Mouse (Mus musculus): ENCODE measurements around the gene Hectd2. TPM values are rescaled to one million over a fixed set of nuclear protein-coding genes. Genes with fewer than 3 reads are reported as not detected.

The Hectd2 gene
- polyA plus RNA-seq, 1 experiment from 2014 or later: 1.4 TPM

- no peaks in the 10 kb centered on the region for H3K27me3 ChIP-seq (ENCODE audit: control insufficient read depth, insufficient read depth, low read length)
- H3K36me3 ChIP-seq (ENCODE audit: control insufficient read depth, insufficient read depth, low read length): no peaks in the 10 kb centered on the region
- no peak overlapping the region for H3K9ac ChIP-seq (ENCODE audit: low read length)
- no peak overlapping the region for H3K4me3 ChIP-seq (ENCODE audit: low read depth, low read length)
- DNase-seq (ENCODE audit: low spot score): no peak
- ATAC-seq (ENCODE audit: low FRiP score, low TSS enrichment): no peak
- no peak overlapping the region for H3K27ac ChIP-seq (replicated peaks)
- 72% methylated on average over 11 of the region's 11 CpGs for WGBS
- H3K4me2 ChIP-seq (replicated peaks; ENCODE audit: low read depth): no peak overlapping the region
- H3K9me3 ChIP-seq (ENCODE audit: control insufficient read depth, low read length): no peaks in the 10 kb centered on the region
- TF ChIP-seq EP300 (optimal IDR thresholded peaks at IDR 0.05) (no peak), CTCF (IDR thresholded peaks at IDR 0.05; ENCODE audit: low read depth) (no peak)
- H3K4me1 ChIP-seq (replicated peaks; ENCODE audit: control insufficient read depth, insufficient read depth): no peaks in the 10 kb centered on the region
Observed at GRCm38 (mm10) chr19:36602535-36603312, 48.3 kb downstream of the Hectd2 start.

DNA sequence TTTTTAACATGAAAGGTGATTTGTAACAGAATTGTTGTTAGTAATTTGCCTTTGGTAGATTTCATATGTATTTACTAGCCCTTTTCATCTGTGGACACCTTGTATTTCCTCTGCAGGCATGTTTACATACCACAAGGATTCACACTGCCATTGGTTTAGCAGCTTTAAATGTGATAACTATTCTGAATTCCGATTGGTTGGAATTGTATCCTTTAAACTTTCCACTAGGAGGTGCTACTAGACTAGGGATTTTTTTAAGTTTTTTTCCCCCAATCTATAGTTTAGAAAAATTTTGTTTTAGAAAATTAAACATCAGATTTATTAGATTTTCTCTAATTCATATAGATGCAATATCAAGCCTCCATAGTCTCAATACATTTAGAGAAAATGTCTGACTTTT is 51.8 kb downstream of the Hectd2 start:
- H3K27me3 ChIP-seq (ENCODE audit: control insufficient read depth, insufficient read depth, low read length): no peaks in the 10 kb centered on the region
- no peaks in the 10 kb centered on the region for H3K9me3 ChIP-seq (ENCODE audit: control insufficient read depth, low read length)
- H3K9ac ChIP-seq (ENCODE audit: low read length): no peak overlapping the region
- no peak overlapping the region for H3K27ac ChIP-seq (replicated peaks)
- ATAC-seq (ENCODE audit: low FRiP score, low TSS enrichment) (no peak), DNase-seq (ENCODE audit: low spot score) (no peak)
- no peaks in the 10 kb centered on the region for H3K4me1 ChIP-seq (replicated peaks; ENCODE audit: control insufficient read depth, insufficient read depth)
- no peak overlapping the region for H3K4me2 ChIP-seq (replicated peaks; ENCODE audit: low read depth)
- no peak for TF ChIP-seq EP300 (optimal IDR thresholded peaks at IDR 0.05)
- peak; percentile 67 for TF ChIP-seq CTCF (IDR thresholded peaks at IDR 0.05; ENCODE audit: low read depth)
- no peaks in the 10 kb centered on the region for H3K36me3 ChIP-seq (ENCODE audit: control insufficient read depth, insufficient read depth, low read length)
- WGBS: 42% methylated on average over 1 of the region's 1 CpGs
- H3K4me3 ChIP-seq (ENCODE audit: low read depth, low read length): no peak overlapping the region

DNA sequence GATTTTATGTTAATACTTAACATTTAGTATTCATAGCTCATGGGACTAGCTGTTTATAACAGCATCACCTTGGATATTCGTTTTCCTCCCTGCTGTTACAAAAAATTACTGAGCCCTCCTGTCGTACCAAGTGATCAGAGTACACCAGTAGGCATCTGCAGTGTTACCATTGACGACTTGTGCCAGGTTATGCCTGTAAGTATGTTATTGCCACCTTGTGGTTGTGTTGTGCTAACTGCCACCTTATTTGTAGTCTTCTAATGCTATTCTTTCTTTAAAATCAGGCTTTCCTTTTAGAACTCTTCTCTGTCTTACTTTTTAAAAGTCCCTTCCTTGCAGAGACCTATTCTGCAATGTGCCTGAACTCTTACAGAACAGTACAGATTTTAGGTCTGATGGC is 54.8 kb downstream of the Hectd2 start:
- no peak overlapping the region for H3K9ac ChIP-seq (ENCODE audit: low read length)
- ATAC-seq (ENCODE audit: low FRiP score, low TSS enrichment): no peak
- H3K36me3 ChIP-seq (ENCODE audit: control insufficient read depth, insufficient read depth, low read length): no peaks in the 10 kb centered on the region
- 50% methylated on average over 3 of the region's 3 CpGs for WGBS
- H3K27ac ChIP-seq (replicated peaks): no peak overlapping the region
- no peaks in the 10 kb centered on the region for H3K27me3 ChIP-seq (ENCODE audit: control insufficient read depth, insufficient read depth, low read length)
- TF ChIP-seq EP300 (optimal IDR thresholded peaks at IDR 0.05): no peak
- peak; percentile 72 for TF ChIP-seq CTCF (IDR thresholded peaks at IDR 0.05; ENCODE audit: low read depth)
- DNase-seq (ENCODE audit: low spot score): no peak
- no peaks in the 10 kb centered on the region for H3K9me3 ChIP-seq (ENCODE audit: control insufficient read depth, low read length)
- H3K4me3 ChIP-seq (ENCODE audit: low read depth, low read length): no peak overlapping the region
- no peak overlapping the region for H3K4me2 ChIP-seq (replicated peaks; ENCODE audit: low read depth)
- no peaks in the 10 kb centered on the region for H3K4me1 ChIP-seq (replicated peaks; ENCODE audit: control insufficient read depth, insufficient read depth)

DNA sequence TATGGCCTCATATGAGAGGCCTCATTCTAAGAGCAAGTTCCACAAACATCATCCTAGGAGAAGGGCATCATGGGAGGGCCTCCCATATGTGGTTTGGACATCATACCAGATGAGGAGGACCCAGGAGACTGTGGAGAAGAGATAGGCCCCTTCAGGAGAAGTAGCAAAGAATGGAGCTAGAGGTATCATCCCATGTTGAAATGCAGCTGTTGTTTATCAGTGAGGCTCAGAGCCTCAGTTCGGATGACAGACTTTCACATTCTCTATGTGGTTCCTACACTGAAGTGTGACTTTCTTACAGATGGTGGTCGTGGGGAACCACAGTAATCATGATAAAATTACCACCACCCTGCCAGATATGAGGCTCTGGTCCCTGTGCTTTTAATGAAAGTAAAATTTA is 55.9 kb downstream of the Hectd2 start:
- Histone ChIP-seq H3K9me3 (ENCODE audit: control insufficient read depth, low read length) (no peaks in the 10 kb centered on the region), H3K36me3 (ENCODE audit: control insufficient read depth, insufficient read depth, low read length) (no peaks in the 10 kb centered on the region), H3K27me3 (ENCODE audit: control insufficient read depth, insufficient read depth, low read length) (no peaks in the 10 kb centered on the region), H3K4me1 (replicated peaks; ENCODE audit: control insufficient read depth, insufficient read depth) (no peaks in the 10 kb centered on the region), H3K4me2 (replicated peaks; ENCODE audit: low read depth) (no peak overlapping the region), H3K9ac (ENCODE audit: low read length) (no peak overlapping the region), H3K4me3 (ENCODE audit: low read depth, low read length) (no peak overlapping the region), H3K27ac (replicated peaks) (no peak overlapping the region)
- TF ChIP-seq EP300 (optimal IDR thresholded peaks at IDR 0.05): no peak
- no peak for TF ChIP-seq CTCF (IDR thresholded peaks at IDR 0.05; ENCODE audit: low read depth)
- ATAC-seq (ENCODE audit: low FRiP score, low TSS enrichment) (no peak), DNase-seq (ENCODE audit: low spot score) (no peak)
- 48% methylated on average over 2 of the region's 2 CpGs for WGBS

- H3K9me3 ChIP-seq (ENCODE audit: control insufficient read depth, low read length): no peaks in the 10 kb centered on the region
- no peak overlapping the region for H3K4me2 ChIP-seq (replicated peaks; ENCODE audit: low read depth)
- no peaks in the 10 kb centered on the region for H3K27me3 ChIP-seq (ENCODE audit: control insufficient read depth, insufficient read depth, low read length)
- H3K36me3 ChIP-seq (ENCODE audit: control insufficient read depth, insufficient read depth, low read length): no peaks in the 10 kb centered on the region
- H3K27ac ChIP-seq (replicated peaks): no peak overlapping the region
- no peak overlapping the region for H3K9ac ChIP-seq (ENCODE audit: low read length)
- 92% methylated on average over 1 of the region's 1 CpGs for WGBS
- H3K4me1 ChIP-seq (replicated peaks; ENCODE audit: control insufficient read depth, insufficient read depth): no peaks in the 10 kb centered on the region
- no peak overlapping the region for H3K4me3 ChIP-seq (ENCODE audit: low read depth, low read length)
- TF ChIP-seq EP300 (optimal IDR thresholded peaks at IDR 0.05) (no peak), CTCF (IDR thresholded peaks at IDR 0.05; ENCODE audit: low read depth) (no peak)
- ATAC-seq (ENCODE audit: low FRiP score, low TSS enrichment): no peak
- no peak for DNase-seq (ENCODE audit: low spot score)
Observed at GRCm38 (mm10) chr19:36625906-36626305, 71.5 kb downstream of the Hectd2 start.

DNA sequence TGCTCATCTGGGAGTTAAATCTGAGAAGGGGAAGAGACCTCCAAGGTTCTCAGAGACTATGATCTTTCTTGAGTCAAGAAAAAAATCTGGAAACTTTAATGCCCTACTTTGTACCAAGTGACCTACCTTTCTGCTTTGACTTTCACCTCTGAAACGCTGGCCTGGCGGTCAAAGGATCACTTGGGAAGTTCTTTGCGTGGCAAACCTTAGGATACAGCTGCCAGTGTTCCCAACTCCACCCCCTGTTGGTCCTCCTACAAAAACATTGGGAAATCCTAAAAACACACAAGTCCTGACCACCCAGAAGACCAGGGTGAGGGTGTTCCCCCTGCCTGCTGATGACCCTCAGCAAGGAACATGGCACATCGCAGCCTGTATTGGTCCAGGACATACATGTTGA is 72.4 kb downstream of the Hectd2 start:
- TF ChIP-seq CTCF (IDR thresholded peaks at IDR 0.05; ENCODE audit: low read depth) (no peak), EP300 (optimal IDR thresholded peaks at IDR 0.05) (no peak)
- 85% methylated on average over 4 of the region's 4 CpGs for WGBS
- DNase-seq (ENCODE audit: low spot score): no peak

More for the DNA sequence above, 72.4 kb downstream of the Hectd2 start:
- no peak overlapping the region for H3K4me2 ChIP-seq (replicated peaks; ENCODE audit: low read depth)
- no peak overlapping the region for H3K9ac ChIP-seq (ENCODE audit: low read length)
- H3K27ac ChIP-seq (replicated peaks): no peak overlapping the region
- H3K36me3 ChIP-seq (ENCODE audit: control insufficient read depth, insufficient read depth, low read length): no peaks in the 10 kb centered on the region
- ATAC-seq (ENCODE audit: low FRiP score, low TSS enrichment): no peak
- no peaks in the 10 kb centered on the region for H3K4me1 ChIP-seq (replicated peaks; ENCODE audit: control insufficient read depth, insufficient read depth)
- H3K9me3 ChIP-seq (ENCODE audit: control insufficient read depth, low read length): no peaks in the 10 kb centered on the region
- no peaks in the 10 kb centered on the region for H3K27me3 ChIP-seq (ENCODE audit: control insufficient read depth, insufficient read depth, low read length)
- H3K4me3 ChIP-seq (ENCODE audit: low read depth, low read length): no peak overlapping the region

Data from stomach, postnatal 0 days (tissue).